Mouse (Mus musculus): Measurements from ENCODE around the gene Pnma1.

The Pnma1 gene

DNA sequence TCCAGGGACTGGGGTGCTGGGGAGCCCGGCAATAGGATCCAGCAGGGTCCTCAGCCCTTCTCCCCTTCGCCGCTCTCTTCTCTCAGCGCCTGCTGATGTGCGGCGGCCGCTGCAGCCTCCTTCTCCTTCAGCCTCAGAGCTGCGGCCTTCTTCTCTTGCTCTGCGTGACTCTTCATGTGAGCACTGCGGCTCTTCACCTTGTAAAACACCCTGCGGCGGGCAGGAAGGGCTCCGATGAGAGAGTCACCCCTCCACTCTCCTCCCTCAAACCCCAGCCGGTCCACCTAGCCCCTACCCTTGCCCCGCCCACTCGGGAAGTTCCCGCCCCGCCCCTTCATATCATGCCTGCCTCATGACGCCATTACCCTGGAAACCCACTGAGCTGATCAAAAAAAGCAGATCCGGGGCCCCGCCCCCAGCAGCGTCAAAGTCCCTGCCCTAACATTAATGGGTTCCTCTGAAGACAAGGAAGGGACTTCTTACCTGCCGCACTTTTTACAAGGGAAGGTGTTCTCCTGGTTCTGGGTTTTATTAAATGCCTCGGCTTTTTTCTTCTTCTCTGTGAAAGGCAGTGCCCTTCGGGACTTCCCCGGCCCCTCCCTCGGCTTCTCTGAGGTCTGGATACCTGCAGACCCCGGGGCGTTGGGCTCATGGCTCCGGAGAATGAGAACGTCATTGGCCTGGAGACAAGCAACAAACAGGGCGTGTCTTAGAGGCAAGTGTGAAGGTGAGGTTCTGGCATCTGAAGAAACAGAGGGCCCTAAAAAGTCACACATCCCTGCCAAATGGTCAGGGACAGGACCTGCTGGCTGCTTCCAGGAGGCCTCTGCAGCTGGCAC lies 4.3 kb upstream of the Pnma1 start:
- DNase-seq: no peak

GRCm38 (mm10) chr12:84151911-84152310 lies 3.6 kb upstream of the Pnma1 start:
- no peak for DNase-seq

DNA sequence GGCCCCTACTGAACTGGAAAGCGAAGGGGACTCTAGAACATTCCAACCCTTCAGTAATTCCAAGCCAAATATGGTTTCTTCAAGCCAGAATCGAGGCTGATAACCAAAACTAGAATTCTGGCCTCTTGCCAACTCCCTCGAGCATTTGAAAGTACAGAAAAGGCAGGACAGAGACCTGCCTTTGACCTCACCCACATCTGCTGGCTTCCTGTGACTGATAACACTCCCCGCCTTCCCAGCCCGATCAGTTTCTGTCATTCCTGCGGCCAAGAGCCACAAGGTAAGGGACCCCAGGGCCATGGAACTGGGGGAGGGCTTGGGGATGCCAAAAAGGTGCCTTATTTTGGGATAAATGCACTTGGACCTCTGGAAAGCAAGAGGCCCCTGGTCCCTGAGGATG lies 2.7 kb upstream of the Pnma1 start:
- no peak for DNase-seq

GRCm38 (mm10) chr12:84149971-84150370 lies 1.7 kb upstream of the Pnma1 start:
- DNase-seq: no peak

GRCm38 (mm10) chr12:84148622-84149012 lies 328 bp upstream of the Pnma1 start:
- DNase-seq: no peak

DNA sequence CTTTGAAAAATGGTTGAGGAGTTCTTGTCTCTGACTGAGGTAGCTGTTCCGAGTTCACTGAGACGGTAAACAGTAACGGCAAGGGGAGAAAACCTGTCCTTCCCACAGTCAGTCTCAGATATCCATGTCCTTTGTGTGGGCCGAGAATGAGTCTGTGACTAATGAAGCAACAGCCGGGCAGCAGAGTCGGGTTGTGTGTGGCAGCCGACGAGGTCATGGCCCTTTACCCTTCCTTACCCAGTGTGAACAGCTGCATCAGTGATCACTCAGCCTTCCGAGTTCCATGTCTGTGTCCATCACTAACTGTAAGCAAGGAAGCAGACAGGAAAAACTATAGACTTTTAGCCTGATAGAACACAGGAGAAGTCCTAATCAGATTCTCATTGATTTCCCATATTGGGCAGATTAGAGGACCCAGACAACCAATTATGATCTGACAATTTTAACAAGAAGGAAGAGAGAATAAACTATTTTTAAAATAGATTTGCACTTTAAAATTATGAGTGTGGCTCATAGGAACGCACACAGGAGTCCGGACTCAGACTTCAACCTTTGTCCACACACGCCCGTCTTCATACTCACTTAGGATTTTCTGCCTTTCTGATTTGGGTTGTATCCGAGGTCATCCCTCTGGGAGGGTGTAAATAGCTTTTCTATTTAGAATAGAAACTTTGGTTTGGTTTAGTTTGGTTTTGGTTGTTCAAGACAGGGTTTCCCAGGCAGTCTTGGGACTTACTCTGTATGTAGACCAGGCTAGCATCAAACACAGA lies 5.8 kb downstream of the Pnma1 start:
- DNase-seq: peak; percentile 71

GRCm38 (mm10) chr12:84141271-84141670 lies 7.0 kb downstream of the Pnma1 start:
- no peak for DNase-seq

DNA sequence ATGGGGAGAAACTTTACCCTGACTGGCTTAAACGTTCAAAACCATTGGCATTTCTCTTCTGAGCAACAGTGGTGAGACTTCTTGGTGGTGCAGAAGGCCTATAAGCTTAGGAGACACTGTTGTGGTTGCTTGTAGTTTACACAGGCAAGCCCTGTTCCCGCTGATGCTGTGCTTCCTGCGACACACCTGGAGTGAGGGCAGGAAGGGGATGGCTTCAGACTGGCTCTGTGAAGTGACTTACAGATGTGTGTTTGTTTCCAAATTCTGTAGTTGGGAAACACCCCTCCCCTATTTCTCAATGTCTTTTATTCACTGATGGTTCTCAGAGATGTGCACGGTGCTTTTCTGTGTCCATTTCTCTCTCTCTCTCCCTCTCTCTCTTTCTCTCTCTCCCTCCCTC lies 8.2 kb downstream of the Pnma1 start:
- no peak for DNase-seq

DNA sequence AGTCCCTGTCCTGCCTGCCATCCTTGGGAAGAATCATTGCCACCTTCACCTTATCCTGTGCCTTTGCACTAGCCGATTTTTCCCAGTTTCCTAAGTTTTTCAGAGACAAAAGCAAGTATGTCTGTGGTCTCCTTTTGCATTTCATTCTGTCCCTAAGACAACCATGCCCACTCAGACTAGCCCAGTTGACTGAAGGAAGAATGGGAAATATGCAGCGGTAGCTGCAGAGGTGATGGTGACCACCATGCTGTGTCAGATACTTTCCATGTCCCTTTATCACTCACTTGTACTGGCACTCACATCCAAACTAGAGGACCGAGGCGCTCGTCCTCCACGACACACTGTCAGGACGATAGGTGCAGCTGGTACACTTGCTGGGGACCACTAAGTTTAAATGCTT lies 11.2 kb downstream of the Pnma1 start:
- no peak for DNase-seq

DNA sequence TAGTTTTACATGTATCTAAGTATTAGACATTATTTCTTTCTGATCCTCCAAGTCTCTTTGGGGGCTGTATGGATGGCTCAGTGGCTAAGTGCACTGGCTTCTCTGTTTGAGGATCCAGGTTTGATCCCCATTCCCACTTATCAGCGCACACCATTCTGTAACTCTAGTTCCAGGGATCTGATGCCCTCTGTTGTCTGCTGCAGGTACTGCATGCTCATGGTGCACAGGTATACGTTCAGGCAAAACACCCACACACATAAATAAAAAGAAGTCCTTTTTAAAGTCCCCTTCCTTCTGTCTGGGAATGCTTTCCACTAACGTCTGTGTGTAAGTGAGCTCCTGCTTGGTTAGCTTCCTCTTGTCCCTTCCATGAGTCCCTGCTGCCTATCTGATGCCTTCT lies 16.0 kb downstream of the Pnma1 start:
- DNase-seq: peak; percentile 54

GRCm38 (mm10) chr12:84129931-84130330 lies 18.4 kb downstream of the Pnma1 start:
- DNase-seq: no peak

GRCm38 (mm10) chr12:84128576-84128975 lies 19.7 kb downstream of the Pnma1 start:
- no peak for DNase-seq

DNA sequence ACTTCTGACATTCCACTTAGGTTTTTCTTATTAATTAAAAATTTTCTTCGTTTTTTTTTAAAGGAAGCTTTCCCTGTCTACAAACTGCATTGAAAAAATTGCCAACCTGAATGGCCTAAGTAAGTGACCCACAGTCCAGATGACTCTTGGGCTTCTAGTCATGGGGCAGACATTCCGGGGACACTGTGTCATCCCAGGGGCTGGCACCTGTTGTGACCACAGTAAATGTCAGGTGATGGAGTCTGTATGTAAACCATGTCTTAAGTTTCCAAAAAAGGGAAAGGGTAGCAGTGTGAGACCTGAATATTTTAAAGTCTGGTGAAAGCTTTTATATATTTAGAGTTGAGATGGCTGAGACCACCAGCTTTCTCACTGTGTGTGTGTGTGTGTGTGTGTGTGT lies 21.4 kb downstream of the Pnma1 start:
- DNase-seq: no peak

GRCm38 (mm10) chr12:84125892-84126291 lies 22.4 kb downstream of the Pnma1 start:
- no peak for DNase-seq

- DNase-seq: no peak
Measured at GRCm38 (mm10) chr12:84119584-84119983, 28.7 kb downstream of the Pnma1 start.

DNA sequence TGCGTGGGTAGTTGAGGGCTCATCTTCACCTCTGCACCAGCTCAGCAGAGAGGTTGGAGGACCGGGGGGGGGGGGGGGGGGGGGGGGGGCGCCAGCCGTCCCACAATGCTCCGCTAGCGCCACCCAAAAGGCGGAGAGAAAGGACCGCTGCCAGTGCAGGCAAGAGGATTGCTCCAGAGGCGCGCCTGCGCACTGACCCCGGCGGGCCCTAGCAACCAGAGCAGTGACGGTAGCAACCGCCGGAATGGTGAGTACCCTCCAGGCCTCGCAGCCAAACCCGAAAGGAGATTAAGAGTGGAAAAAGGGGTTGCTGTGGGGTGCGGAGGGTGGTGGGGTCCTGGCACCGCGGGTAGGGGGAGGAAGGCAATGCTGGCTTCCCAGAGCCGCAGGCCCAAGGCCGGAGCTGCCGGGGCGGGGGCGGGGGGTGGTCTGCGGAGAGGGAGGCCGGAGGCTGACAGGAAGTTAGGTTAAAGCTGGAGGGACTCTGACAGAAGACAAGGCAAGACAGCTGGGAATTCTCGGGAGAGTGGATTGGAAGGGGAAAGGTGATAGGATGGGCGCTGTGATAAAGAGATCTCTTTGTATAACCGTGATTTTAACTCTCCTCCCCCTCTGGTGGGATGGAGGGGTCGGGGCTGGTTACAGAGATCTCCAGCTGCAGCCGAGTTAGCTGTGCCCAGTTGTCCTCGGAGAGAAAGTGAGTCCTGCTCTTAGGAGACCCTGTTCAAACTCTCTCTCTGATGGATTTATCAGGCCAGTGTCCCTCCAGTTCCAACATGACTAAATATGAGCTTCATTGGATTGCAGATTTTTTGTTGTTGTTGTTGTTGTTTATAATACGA lies 33.9 kb downstream of the Pnma1 start, which contains the start of gene Dnal1:
Gene Dnal1, plus strand, starts transcription at position 214 of the 842 bp plus-strand sequence.
- DNase-seq: peak; percentile 92

DNA sequence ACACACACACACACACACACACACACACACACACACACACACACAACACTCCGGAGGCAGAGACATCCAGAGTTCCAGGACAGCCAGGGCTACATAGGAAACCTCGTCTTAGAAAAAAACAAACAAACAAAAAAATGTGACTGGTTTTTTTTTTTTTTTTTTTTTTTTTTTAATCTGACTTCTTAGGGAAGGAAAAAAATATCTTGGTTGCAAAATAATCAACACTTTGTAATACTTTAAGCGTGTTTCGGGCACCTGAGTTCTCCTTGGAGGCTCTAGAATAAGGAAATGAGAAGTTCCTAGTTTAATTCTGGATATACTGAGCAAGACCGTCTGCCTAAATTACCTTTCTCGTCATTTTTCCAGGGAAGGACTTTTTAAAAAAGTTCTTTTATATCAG lies 34.6 kb downstream of the Pnma1 start:
- DNase-seq: no peak

DNA sequence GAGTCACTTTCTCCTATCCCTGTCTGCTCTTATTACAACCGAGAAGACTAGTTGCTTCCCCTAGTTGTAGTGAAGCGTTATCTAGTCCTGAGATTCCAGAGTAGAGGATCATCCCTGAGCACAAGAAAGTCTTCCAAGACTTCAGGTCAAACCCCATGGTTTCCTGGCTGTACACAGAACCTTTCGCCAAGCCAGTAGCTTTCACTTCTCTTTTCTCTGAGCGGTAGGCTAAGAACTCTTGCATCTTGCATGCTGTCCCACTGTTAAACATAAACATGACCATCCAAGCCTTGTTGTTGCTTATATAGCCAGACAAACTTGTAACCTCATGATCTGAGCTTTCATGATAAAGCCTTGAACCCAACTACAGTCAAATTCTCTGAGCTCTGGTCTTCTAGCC lies 37.5 kb downstream of the Pnma1 start:
- DNase-seq: no peak

DNA sequence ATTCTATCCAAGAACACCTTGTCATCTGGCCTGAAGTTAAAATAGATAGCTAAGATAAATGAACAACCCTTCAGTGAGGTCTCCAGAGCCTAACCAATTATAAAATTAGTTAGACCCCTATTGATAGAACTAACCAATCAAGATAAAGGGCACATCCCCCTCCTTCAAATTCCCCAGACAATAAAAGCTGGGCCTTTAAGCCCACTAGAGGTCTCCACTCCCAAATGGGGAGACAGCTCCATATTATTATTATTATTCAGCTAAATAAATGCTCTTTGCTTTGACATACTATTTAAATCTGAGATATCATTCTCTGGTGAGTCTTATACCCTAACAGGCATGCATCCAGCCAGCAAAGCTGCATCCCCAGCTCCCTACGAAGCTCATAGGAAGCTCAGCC lies 38.4 kb downstream of the Pnma1 start:
- DNase-seq: no peak

DNA sequence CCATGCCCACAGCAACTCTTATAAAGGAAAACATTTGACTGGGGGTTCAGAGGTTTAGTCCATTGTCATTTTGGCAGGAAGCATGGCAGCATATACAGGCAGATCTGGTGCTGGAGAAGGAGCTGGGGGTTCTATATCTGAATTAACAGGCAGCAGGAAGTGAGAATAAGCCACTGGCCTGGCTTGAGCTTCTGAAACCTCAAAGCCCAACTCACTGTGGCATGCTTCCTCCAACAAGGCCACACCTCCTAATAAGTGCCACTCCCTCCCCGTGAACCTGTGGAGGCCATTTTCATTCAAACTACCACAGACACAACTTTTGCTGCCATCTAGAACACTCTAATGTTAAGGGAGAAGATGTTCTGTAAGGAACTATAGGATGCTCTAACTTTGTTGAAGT lies 40.6 kb downstream of the Pnma1 start:
- DNase-seq: no peak

GRCm38 (mm10) chr12:84107012-84107411 lies 41.3 kb downstream of the Pnma1 start:
- no peak for DNase-seq

DNA sequence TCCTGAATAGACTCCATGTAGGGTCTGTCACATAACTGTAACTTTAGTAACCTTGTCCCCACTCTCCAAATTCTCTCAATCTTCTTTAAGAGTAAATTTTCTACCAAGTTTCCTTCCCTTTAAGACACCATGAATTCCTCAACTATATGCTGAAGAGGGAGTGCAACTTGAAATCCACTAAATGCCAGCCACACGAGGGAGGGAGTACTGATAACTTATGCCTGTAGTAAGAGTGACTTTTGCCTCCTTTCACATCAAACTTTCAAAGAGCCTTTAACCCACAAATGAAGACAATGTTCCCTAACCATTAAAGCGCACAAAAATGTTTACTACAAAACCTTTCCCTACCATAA lies 46.8 kb downstream of the Pnma1 start:
- no peak for DNase-seq

All from kidney, adult 9 months (tissue).